Mouse (Mus musculus): ENCODE data around the gene Mllt3.

GRCm38 (mm10) chr4:87823191-87823590, 210.0 kb downstream of the Mllt3 start:
- TF ChIP-seq POLR2A (IDR thresholded peaks at IDR 0.05; ENCODE audit: low read depth, low read length): no peak
- no peak for TF ChIP-seq CTCF (IDR thresholded peaks at IDR 0.05; ENCODE audit: extremely low read depth, insufficient read length, insufficient replicate concordance, low read depth, low read length)
